9 mouse cellular contexts compared by ENCODE assay signal in the genomic region with DNA sequence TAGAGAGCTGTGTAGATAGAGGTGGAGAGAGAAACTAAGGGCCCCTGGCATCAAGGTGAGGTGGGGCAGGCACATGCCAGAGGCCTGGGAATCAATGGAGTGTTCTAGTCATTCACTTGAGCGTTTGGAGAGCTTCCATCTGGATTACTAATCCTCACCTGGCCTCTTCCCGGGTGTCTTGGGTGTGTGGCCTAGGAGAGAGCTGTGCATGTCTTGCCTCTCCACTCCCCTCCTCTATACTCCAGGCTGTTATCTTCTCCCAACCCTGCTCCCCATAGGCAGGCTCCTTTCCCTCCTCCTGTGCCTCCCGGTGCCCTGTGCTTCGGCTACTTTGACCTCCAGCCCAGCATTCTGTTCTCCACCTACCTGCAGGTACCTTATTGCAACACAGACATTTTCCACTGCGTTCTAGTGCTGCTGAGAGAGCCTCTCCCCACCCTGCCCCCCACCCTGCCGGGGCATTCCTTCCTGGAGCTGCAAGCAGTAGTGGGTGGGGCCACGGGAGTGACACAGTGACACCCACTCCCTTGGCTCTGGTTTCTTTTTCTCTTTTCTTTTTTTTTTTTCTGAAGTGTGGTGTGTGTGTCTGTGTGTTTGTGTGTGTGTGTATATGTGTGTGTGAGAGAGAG. TPM values are rescaled to one million over a fixed set of nuclear protein-coding genes. Genes with fewer than 3 reads are reported as not detected.
DNase-seq lines count a peak whose midpoint lies in the region; ATAC-seq lines count a peak whose summit lies in the region.
"Had no signal": no experiment of that assay in that cellular context is flagged by ENCODE, and none has a peak within 500 bp of the region (broad histone marks: within the 10 kb centered on the region; RNA-seq: fewer than 3 reads in every experiment).

No protein-coding gene starts in this region.

- no peaks in the 10 kb centered on the region for H3K27me3 ChIP-seq in heart, embryonic 13.5 days (replicated peaks)
- H3K27me3 ChIP-seq in limb, embryonic 13.5 days: no peaks in the 10 kb centered on the region
- H3K27me3 ChIP-seq: neural tube, embryonic 12.5 days had no signal

- H3K9me3 ChIP-seq in heart, embryonic 13.5 days: no peaks in the 10 kb centered on the region
- H3K9me3 ChIP-seq in limb, embryonic 13.5 days: no peaks in the 10 kb centered on the region
- H3K9me3 ChIP-seq: neural tube, embryonic 12.5 days had no signal

- H3K9ac ChIP-seq in heart, embryonic 13.5 days: peak overlapping the region; percentile 7; the same call in 1 of the 2 replicates
- no peak overlapping the region for H3K9ac ChIP-seq in limb, embryonic 13.5 days
- H3K9ac ChIP-seq: neural tube, embryonic 12.5 days had no signal

- peak overlapping the region; percentile 54; the same call in 1 of the 2 replicates for H3K27ac ChIP-seq in heart, embryonic 13.5 days (replicated peaks)
- H3K27ac ChIP-seq in limb, embryonic 13.5 days: no peak overlapping the region
- H3K27ac ChIP-seq: neural tube, embryonic 12.5 days had no signal

- H3K4me2 ChIP-seq in heart, embryonic 13.5 days: peak overlapping the region; percentile 36
- H3K4me2 ChIP-seq in limb, embryonic 13.5 days (replicated peaks): no peak overlapping the region
- H3K4me2 ChIP-seq: neural tube, embryonic 12.5 days had no signal

- 9% methylated on average over 7 of the region's 7 CpGs for WGBS in heart, embryonic 13.5 days
- 31% methylated on average over 7 of the region's 7 CpGs for WGBS in limb, embryonic 13.5 days

- DNase-seq in heart, postnatal 25 days (ENCODE audit: low spot score): no peak
- peak; percentile 87 for DNase-seq in ZHBTc4 (ENCODE audit: low read depth, low spot score)
- DNase-seq in lung, postnatal 36 days: peak; percentile 84
- DNase-seq in layer of hippocampus, adult 9-10 months (ENCODE audit: low spot score): no peak
- DNase-seq in frontal cortex, postnatal 36 days (ENCODE audit: low spot score in 2 of 2): no peak
- DNase-seq in adrenal gland, adult (ENCODE audit: inconsistent age in 2 of 2, low spot score in 1 of 2): no peak

- intact Hi-C loops in heart, postnatal 25 days (cut with DNase I): no loop called here

- H3K4me3 ChIP-seq in heart, embryonic 13.5 days: no peak overlapping the region
- H3K4me3 ChIP-seq in limb, embryonic 13.5 days: no peak overlapping the region
- H3K4me3 ChIP-seq: neural tube, embryonic 12.5 days had no signal

- no peak; the same call in 1 of the 2 replicates for ATAC-seq in heart, embryonic 13.5 days (ENCODE audit: extremely low read depth, insufficient number of reproducible peaks, low FRiP score, low TSS enrichment)
- 0 out of 2 replicates have a peak, but pooled peaks have one; percentile 10 for ATAC-seq in limb, embryonic 13.5 days (ENCODE audit: low FRiP score, low read depth)

- H3K36me3 ChIP-seq in heart, embryonic 13.5 days: no peaks in the 10 kb centered on the region
- no peaks in the 10 kb centered on the region for H3K36me3 ChIP-seq in limb, embryonic 13.5 days
- H3K36me3 ChIP-seq: neural tube, embryonic 12.5 days had no signal

- peaks cover 22% of the 10 kb centered on the region for H3K4me1 ChIP-seq in heart, embryonic 13.5 days
- H3K4me1 ChIP-seq in limb, embryonic 13.5 days: peaks cover 15% of the 10 kb centered on the region
- H3K4me1 ChIP-seq: neural tube, embryonic 12.5 days had no signal

RNA-seq across cellular contexts. Expression of a gene that starts 9.2 kb away (rescaled TPM):
- polyA plus RNA-seq in heart, embryonic 13.5 days (2015; fragmentation: Nextera tagmentation; extraction: Ambion mirVana): 14.7 and 16.6 TPM in 2 replicates
- total RNA-seq in heart, postnatal 25 days (2021): 1 to 10 TPM; 5.1 to 6.9 TPM
- polyA plus RNA-seq in limb, embryonic 13.5 days (2015; fragmentation: Nextera tagmentation; extraction: Ambion mirVana): 6.7 and 7.6 TPM in 2 replicates

RNA-seq across cellular contexts. Expression of a gene that starts 37.8 kb away (rescaled TPM):
- polyA plus RNA-seq in heart, embryonic 13.5 days (2015; fragmentation: Nextera tagmentation; extraction: Ambion mirVana): 621 and 734 TPM in 2 replicates
- total RNA-seq in heart, postnatal 25 days (2021): 100 to 1,000 TPM; 246 to 290 TPM
- 605 and 606 TPM in 2 replicates for polyA plus RNA-seq in limb, embryonic 13.5 days (2015; fragmentation: Nextera tagmentation; extraction: Ambion mirVana)

RNA-seq across cellular contexts. Expression of a gene that starts 37.9 kb away (rescaled TPM):
- polyA plus RNA-seq in heart, embryonic 13.5 days (2015; fragmentation: Nextera tagmentation; extraction: Ambion mirVana): 11.7 and 12.0 TPM in 2 replicates
- 1 to 10 TPM; 4.1 to 4.7 TPM for total RNA-seq in heart, postnatal 25 days (2021)
- 18.9 and 20.9 TPM in 2 replicates for polyA plus RNA-seq in limb, embryonic 13.5 days (2015; fragmentation: Nextera tagmentation; extraction: Ambion mirVana)

Comparison
In these comparisons a context has a peak if more than half of its experiments do, and no peak if none do; other contexts are left out.
1. DNase-seq: peak in ZHBTc4 (single experiment) and lung, postnatal 36 days (single experiment); none in heart, postnatal 25 days (single experiment), layer of hippocampus, adult 9-10 months (single experiment), frontal cortex, postnatal 36 days (0 of 2) and adrenal gland, adult (0 of 2).